Mouse (Mus musculus) ES-E14 (cell line): ENCODE results near the gene Olfr104-ps. TPM values are rescaled to one million over a fixed set of nuclear protein-coding genes. Genes with fewer than 3 reads are reported as not detected.

Experiments used
- DNase-seq: peaks from one replicate; pipeline ENCODE4 v3.0.0-alpha.2; 2013; ENCODE audit warnings: low read depth, low spot score
- H3K27ac ChIP-seq: 2 replicates; pipeline ENCODE4 v1.5.1; 2012; ENCODE audit warnings: low read depth, mild to moderate bottlenecking, low read length, moderate library complexity, mixed read lengths; ENCODE audit not compliant: poor library complexity, insufficient read depth, severe bottlenecking
- H3K36me3 ChIP-seq: 2 replicates; pipeline ENCODE4 v1.6.1; 2012; ENCODE audit warnings: mild to moderate bottlenecking, low read length, moderate library complexity, mixed read lengths; ENCODE audit not compliant: control insufficient read depth, poor library complexity, insufficient read depth, severe bottlenecking
- H3K4me1 ChIP-seq, 2 experiments: fragments of 150-350 bp in 1 of 2; sonication (generic) in 1 of 2; 2 replicates each; pipeline ENCODE4 v1.6.1; 2012; ENCODE audit warnings: low read length in 2 of 2, mild to moderate bottlenecking in 1 of 2, mixed read lengths in 1 of 2; ENCODE audit not compliant: control insufficient read depth in 2 of 2, insufficient read depth in 2 of 2, poor library complexity in 1 of 2
- H3K4me3 ChIP-seq, 2 experiments: fragments of 150-350 bp in 1 of 2; sonication (generic) in 1 of 2; 2 replicates each; pipeline ENCODE4 v1.5.1; 2012; ENCODE audit warnings: low read length in 2 of 2, low read depth in 1 of 2, mild to moderate bottlenecking in 1 of 2, mixed read lengths in 1 of 2; ENCODE audit not compliant: insufficient read depth in 1 of 2, poor library complexity in 1 of 2, severe bottlenecking in 1 of 2
- H3K9ac ChIP-seq: 2 replicates; pipeline ENCODE4 v1.6.1; 2012; ENCODE audit warnings: low read depth, mild to moderate bottlenecking, low read length, mixed read lengths; ENCODE audit not compliant: poor library complexity, insufficient read depth, severe bottlenecking
- H3K9me3 ChIP-seq: fragments of 150-350 bp; sonication (generic); 2 replicates; pipeline ENCODE4 v1.6.1; 2012; ENCODE audit warnings: low read depth, mild to moderate bottlenecking, low read length; ENCODE audit not compliant: control insufficient read depth, insufficient read depth
- CHD2 ChIP-seq: IDR thresholded peaks from 2 replicates; pipeline ENCODE4 v1.6.1; 2014; ENCODE audit warnings: mild to moderate bottlenecking, low read depth, low read length, inconsistent platforms
- HCFC1 ChIP-seq: IDR thresholded peaks from 2 replicates; pipeline ENCODE4 v1.6.1; 2012; ENCODE audit warnings: low read length, inconsistent platforms, borderline replicate concordance; ENCODE audit not compliant: insufficient read depth
- MAFK ChIP-seq: IDR thresholded peaks from 2 replicates; pipeline ENCODE4 v1.6.1; 2014; ENCODE audit warnings: mild to moderate bottlenecking, low read depth, low read length, inconsistent platforms; ENCODE audit not compliant: insufficient read depth
- ZC3H11A ChIP-seq: IDR thresholded peaks from 2 replicates; pipeline ENCODE4 v1.6.1; 2012; ENCODE audit warnings: low read depth, mild to moderate bottlenecking, inconsistent platforms, low read length, borderline replicate concordance
- ZNF384 ChIP-seq: IDR thresholded peaks from 2 replicates; pipeline ENCODE4 v1.6.1; 2012; ENCODE audit warnings: low read depth, low read length, inconsistent platforms
- in situ Hi-C, 2 experiments: fragments of 600-800 bp; cut with MboI; formaldehyde crosslinking; loops; one replicate each; pipeline ENCODE4 v1.15.1; 2025; ENCODE audit warnings: low sequenced_read_pairs in 2 of 2, inconsistent platforms in 1 of 2; ENCODE audit not compliant: unreplicated experiment in 2 of 2
- total RNA-seq: library from RNA; depleted of rRNA; stranded (reverse); fragments of 300-350 nt; gene quantifications from 2 replicates; pipeline ENCODE4 v1.2.3, GENCODE M21; 2012; rRNA removed

The Olfr104-ps gene
- total RNA-seq, 1 experiment: not detected

GRCm38 (mm10) chr17:37378733-37379132, 19.4 kb downstream of the Olfr104-ps start, which contains the start of gene Olfr105-ps:
TSS of gene Olfr105-ps (plus strand) at chr17:37379033.
- H3K36me3 ChIP-seq: no peaks in the 10 kb centered on the region
- TF ChIP-seq ZNF384 (no peak), MAFK (no peak), CHD2 (no peak), ZC3H11A (no peak), HCFC1 (no peak)
- no peak for DNase-seq
- H3K4me1 ChIP-seq: no peaks in the 10 kb centered on the region
- in situ Hi-C loops: no loop called here
- no peak within 1 kb of the TSS for H3K4me3 ChIP-seq
- H3K9me3 ChIP-seq: no peaks in the 10 kb centered on the region
- no peak within 1 kb of the TSS for H3K9ac ChIP-seq
- no peak within 1 kb of the TSS for H3K27ac ChIP-seq

GRCm38 (mm10) chr17:37390093-37390492, 30.7 kb downstream of the Olfr104-ps start, which contains the start of gene Olfr106-ps:
TSS of gene Olfr106-ps (plus strand) at chr17:37390393.
- TF ChIP-seq ZC3H11A (no peak), HCFC1 (no peak), MAFK (no peak), CHD2 (no peak)
- Histone ChIP-seq H3K4me1 (no peaks in the 10 kb centered on the region), H3K27ac (no peak within 1 kb of the TSS), H3K36me3 (no peaks in the 10 kb centered on the region), H3K4me3 (no peak within 1 kb of the TSS), H3K9me3 (no peaks in the 10 kb centered on the region), H3K9ac (no peak within 1 kb of the TSS)
- no peak for DNase-seq
- in situ Hi-C loops: no loop called here

GRCm38 (mm10) chr17:37398926-37399325, 39.5 kb downstream of the Olfr104-ps start, which contains the start of gene Olfr107:
TSS of gene Olfr107 (plus strand) at chr17:37399226.
- H3K9me3 ChIP-seq: no peaks in the 10 kb centered on the region
- H3K36me3 ChIP-seq: no peaks in the 10 kb centered on the region
- H3K9ac ChIP-seq: no peak within 1 kb of the TSS
- H3K4me3 ChIP-seq: no peak within 1 kb of the TSS
- TF ChIP-seq ZNF384 (no peak), CHD2 (no peak), HCFC1 (no peak), ZC3H11A (no peak), MAFK (no peak)
- in situ Hi-C loops: no loop called here
- H3K4me1 ChIP-seq: no peaks in the 10 kb centered on the region
- no peak within 1 kb of the TSS for H3K27ac ChIP-seq
- no peak for DNase-seq

- no peak overlapping the region for H3K4me3 ChIP-seq
- H3K9ac ChIP-seq: no peak overlapping the region
- no peak for DNase-seq
- H3K27ac ChIP-seq: no peak overlapping the region
- H3K9me3 ChIP-seq: no peaks in the 10 kb centered on the region
- H3K4me1 ChIP-seq: no peaks in the 10 kb centered on the region
- in situ Hi-C loops: no loop called here
- TF ChIP-seq MAFK: no peak
- no peaks in the 10 kb centered on the region for H3K36me3 ChIP-seq
Measured at GRCm38 (mm10) chr17:37413380-37413779, 54.0 kb downstream of the Olfr104-ps start.

Other genes starting within 250 kb of the Olfr104-ps start
- gene Olfr92, start 239.5 kb upstream of the Olfr104-ps start, total RNA-seq: not detected in 2 replicates
- not detected in 2 replicates for gene Olfr93, start 198.1 kb upstream of the Olfr104-ps start, total RNA-seq
- gene Ubd, start 165.7 kb upstream of the Olfr104-ps start, total RNA-seq: not detected in 2 replicates
- not detected in 2 replicates for gene Olfr94, start 158.6 kb upstream of the Olfr104-ps start, total RNA-seq
- not detected in 2 replicates for gene Olfr95, start 146.5 kb upstream of the Olfr104-ps start, total RNA-seq
- not detected in 2 replicates for gene Olfr96, start 139.4 kb upstream of the Olfr104-ps start, total RNA-seq
- gene Olfr97, start 122.3 kb upstream of the Olfr104-ps start, total RNA-seq: not detected in 2 replicates
- not detected in 2 replicates for gene Olfr98, start 95.8 kb upstream of the Olfr104-ps start, total RNA-seq
- gene H2-M3, start 89.4 kb upstream of the Olfr104-ps start, total RNA-seq: 3.5 and 6.8 TPM in 2 replicates
- gene Olfr99, start 76.1 kb upstream of the Olfr104-ps start, total RNA-seq: not detected in 2 replicates
- gene Olfr101, start 55.3 kb upstream of the Olfr104-ps start, total RNA-seq: not detected in 2 replicates
- gene Olfr102, start 42.5 kb upstream of the Olfr104-ps start, total RNA-seq: not detected in 2 replicates
- not detected in 2 replicates for gene Olfr103, start 19.9 kb upstream of the Olfr104-ps start, total RNA-seq
- not detected in 2 replicates for gene Olfr105-ps, start 19.5 kb downstream of the Olfr104-ps start, total RNA-seq
- gene Olfr106-ps, start 30.8 kb downstream of the Olfr104-ps start, total RNA-seq: not detected in 2 replicates
- gene Olfr107, start 39.6 kb downstream of the Olfr104-ps start, total RNA-seq: not detected in 2 replicates
- not detected in 2 replicates for gene Olfr108, start 85.9 kb downstream of the Olfr104-ps start, total RNA-seq
- gene Olfr109, start 99.3 kb downstream of the Olfr104-ps start, total RNA-seq: not detected in 2 replicates
- gene H2-M2, start 124.0 kb downstream of the Olfr104-ps start, total RNA-seq: 0.21 and 0.27 TPM in 2 replicates
- gene Olfr110, start 132.9 kb downstream of the Olfr104-ps start, total RNA-seq: not detected in 2 replicates
- not detected in 2 replicates for gene Olfr111, start 148.4 kb downstream of the Olfr104-ps start, total RNA-seq
- gene Olfr112, start 209.9 kb downstream of the Olfr104-ps start, total RNA-seq: not detected in 2 replicates
- gene Olfr113, start 218.1 kb downstream of the Olfr104-ps start, total RNA-seq: not detected in 2 replicates
- not detected in 2 replicates for gene Olfr114, start 233.2 kb downstream of the Olfr104-ps start, total RNA-seq